Comparison of ENCODE assay signal across 23 mouse cellular contexts in genomic region chr15:57187840-57188457, GRCm38 (mm10).
DNase-seq lines count a peak whose midpoint lies in the region; ATAC-seq and TF ChIP-seq lines count a peak whose summit lies in the region.
"Had no signal": no experiment of that assay in that cellular context is flagged by ENCODE, and none has a peak within 500 bp of the region (broad histone marks: within the 10 kb centered on the region; RNA-seq: fewer than 3 reads in every experiment).

No protein-coding gene starts in this region.

- H3K9me3 ChIP-seq in hindbrain, embryonic 10.5 days: no peaks in the 10 kb centered on the region
- no peaks in the 10 kb centered on the region for H3K9me3 ChIP-seq in hindbrain, postnatal 0 days (ENCODE audit: low read length)
- no peaks in the 10 kb centered on the region for H3K9me3 ChIP-seq in hindbrain, embryonic 12.5 days (replicated peaks)
- H3K9me3 ChIP-seq: embryonic facial prominence, embryonic 15.5 days; forebrain, embryonic 12.5 days; heart, embryonic 13.5 days; hindbrain, embryonic 15.5 days; limb, embryonic 13.5 days; liver, embryonic 15.5 days; megakaryocyte, embryonic 14.5 days had no signal

- no peak overlapping the region for H3K27ac ChIP-seq in hindbrain, embryonic 10.5 days
- no peak overlapping the region for H3K27ac ChIP-seq in hindbrain, postnatal 0 days
- no peak overlapping the region for H3K27ac ChIP-seq in hindbrain, embryonic 12.5 days
- H3K27ac ChIP-seq: embryonic facial prominence, embryonic 15.5 days; forebrain, embryonic 12.5 days; heart, embryonic 13.5 days; hindbrain, embryonic 15.5 days; limb, embryonic 13.5 days; liver, embryonic 15.5 days; stomach, postnatal 0 days had no signal

- WGBS in hindbrain, embryonic 10.5 days: 43% methylated on average over 1 of the region's 1 CpGs
- 24% methylated on average over 1 of the region's 1 CpGs for WGBS in hindbrain, postnatal 0 days
- 28% methylated on average over 1 of the region's 1 CpGs for WGBS in hindbrain, embryonic 12.5 days

- no peaks in the 10 kb centered on the region for H3K36me3 ChIP-seq in hindbrain, embryonic 10.5 days
- H3K36me3 ChIP-seq in hindbrain, postnatal 0 days (ENCODE audit: insufficient read depth, low read length): no peaks in the 10 kb centered on the region
- H3K36me3 ChIP-seq in hindbrain, embryonic 12.5 days: no peaks in the 10 kb centered on the region
- H3K36me3 ChIP-seq: embryonic facial prominence, embryonic 15.5 days; forebrain, embryonic 12.5 days; heart, embryonic 13.5 days; hindbrain, embryonic 15.5 days; limb, embryonic 13.5 days; liver, embryonic 15.5 days had no signal

- H3K4me1 ChIP-seq in hindbrain, embryonic 10.5 days (replicated peaks): no peaks in the 10 kb centered on the region; the same call in 1 of the 2 replicates
- H3K4me1 ChIP-seq in hindbrain, postnatal 0 days (ENCODE audit: insufficient read depth, low read length): no peaks in the 10 kb centered on the region
- H3K4me1 ChIP-seq in hindbrain, embryonic 12.5 days: 0 out of 2 replicates have a peak, but pooled peaks cover 3% of the 10 kb centered on the region
- H3K4me1 ChIP-seq: embryonic facial prominence, embryonic 15.5 days; forebrain, embryonic 12.5 days; heart, embryonic 13.5 days; hindbrain, embryonic 15.5 days; liver, embryonic 15.5 days; megakaryocyte, embryonic 14.5 days had no signal

- H3K4me3 ChIP-seq in hindbrain, embryonic 10.5 days: no peak overlapping the region
- no peak overlapping the region for H3K4me3 ChIP-seq in hindbrain, postnatal 0 days (ENCODE audit: low read length)
- H3K4me3 ChIP-seq in hindbrain, embryonic 12.5 days: no peak overlapping the region
- H3K4me3 ChIP-seq: embryonic facial prominence, embryonic 15.5 days; forebrain, embryonic 12.5 days; heart, embryonic 13.5 days; hindbrain, embryonic 15.5 days; limb, embryonic 13.5 days; liver, embryonic 15.5 days; megakaryocyte, embryonic 14.5 days had no signal

- no peaks in the 10 kb centered on the region for H3K27me3 ChIP-seq in hindbrain, embryonic 10.5 days (ENCODE audit: insufficient read depth, poor library complexity, severe bottlenecking)
- no peaks in the 10 kb centered on the region for H3K27me3 ChIP-seq in hindbrain, postnatal 0 days (ENCODE audit: insufficient read depth, low read length)
- no peaks in the 10 kb centered on the region for H3K27me3 ChIP-seq in hindbrain, embryonic 12.5 days
- H3K27me3 ChIP-seq: embryonic facial prominence, embryonic 15.5 days; forebrain, embryonic 12.5 days; heart, embryonic 13.5 days; hindbrain, embryonic 15.5 days; limb, embryonic 13.5 days; liver, embryonic 15.5 days; megakaryocyte, embryonic 14.5 days had no signal

- TF ChIP-seq CTCF in hindbrain, postnatal 0 days (IDR thresholded peaks at IDR 0.05; ENCODE audit: low read depth): no peak

- H3K4me2 ChIP-seq in hindbrain, postnatal 0 days (ENCODE audit: low read depth, low read length): no peak overlapping the region
- no peak overlapping the region for H3K4me2 ChIP-seq in hindbrain, embryonic 12.5 days (replicated peaks)
- H3K4me2 ChIP-seq: embryonic facial prominence, embryonic 15.5 days; forebrain, embryonic 12.5 days; heart, embryonic 13.5 days; hindbrain, embryonic 15.5 days; limb, embryonic 13.5 days; liver, embryonic 15.5 days had no signal

- ATAC-seq in hindbrain, postnatal 0 days: no peak
- ATAC-seq in hindbrain, embryonic 12.5 days (ENCODE audit: low FRiP score): peak; percentile 56
- ATAC-seq: lung, postnatal 0 days had no signal

- DNase-seq in hindbrain, embryonic 10.5 days (ENCODE audit: low spot score): peak; percentile 12
- DNase-seq in hindbrain, postnatal 0 days (ENCODE audit: low spot score): no peak
- DNase-seq in 416B (ENCODE audit: low read depth): peak; percentile 2
- DNase-seq in adrenal gland, adult (ENCODE audit: inconsistent age in 2 of 2, low spot score in 1 of 2): peak; percentile 43 to 67
- DNase-seq in c-Kit-positive CD71-positive TER-119-positive erythroid progenitor cells, embryonic 14.5 days (ENCODE audit: low spot score): no peak
- no peak for DNase-seq in testis, postnatal 14 days (ENCODE audit: low spot score)
- no peak for DNase-seq in kidney, adult 8-10 months
- DNase-seq: cerebellum, adult 8-10 months; embryo, embryonic 11 days; kidney, adult 11 months; kidney, postnatal 14 days; right cerebral cortex, postnatal 25 days; thymus, postnatal 25 days had no signal

- H3K9ac ChIP-seq in hindbrain, postnatal 0 days (replicated peaks; ENCODE audit: low read length): no peak overlapping the region
- H3K9ac ChIP-seq in hindbrain, embryonic 12.5 days: no peak overlapping the region
- H3K9ac ChIP-seq: embryonic facial prominence, embryonic 15.5 days; forebrain, embryonic 12.5 days; heart, embryonic 13.5 days; hindbrain, embryonic 15.5 days; limb, embryonic 13.5 days; liver, embryonic 15.5 days had no signal

Comparison
In these comparisons a context has a peak if more than half of its experiments do, and no peak if none do; other contexts are left out.
1. DNase-seq: peak in hindbrain, embryonic 10.5 days (single experiment), 416B (single experiment) and adrenal gland, adult (2 of 2); none in hindbrain, postnatal 0 days (single experiment), c-Kit-positive CD71-positive TER-119-positive erythroid progenitor cells, embryonic 14.5 days (single experiment), testis, postnatal 14 days (single experiment) and kidney, adult 8-10 months (0 of 2).